35 mouse cellular contexts compared by ENCODE assay signal in genomic region chr2:126198971-126199370, GRCm38 (mm10). TPM values are rescaled to one million over a fixed set of nuclear protein-coding genes. Genes with fewer than 3 reads are reported as not detected.
A peak's percentile ranks its signal among the peaks of the same experiment; 100 is the strongest.
DNase-seq lines count a peak whose midpoint lies in the region; ATAC-seq lines count a peak whose summit lies in the region.
"Had no signal": no experiment of that assay in that cellular context is flagged by ENCODE, and none has a peak within 500 bp of the region (broad histone marks: within the 10 kb centered on the region; RNA-seq: fewer than 3 reads in every experiment).

No protein-coding gene starts in this region.

- no peaks in the 10 kb centered on the region for H3K36me3 ChIP-seq in heart, embryonic 11.5 days (ENCODE audit: control insufficient read depth, insufficient read depth, low read length)
- H3K36me3 ChIP-seq: hindbrain, embryonic 10.5 days; hindbrain, embryonic 15.5 days; kidney, embryonic 15.5 days; limb, embryonic 12.5 days; midbrain, embryonic 13.5 days; stomach, embryonic 15.5 days had no signal

- no peaks in the 10 kb centered on the region for H3K27me3 ChIP-seq in heart, embryonic 11.5 days (ENCODE audit: control insufficient read depth, insufficient read depth, low read length)
- H3K27me3 ChIP-seq: forebrain, embryonic 13.5 days; hindbrain, embryonic 15.5 days; kidney, embryonic 15.5 days; limb, embryonic 12.5 days; midbrain, embryonic 13.5 days; stomach, embryonic 15.5 days had no signal

- no peaks in the 10 kb centered on the region for H3K4me1 ChIP-seq in heart, embryonic 11.5 days (ENCODE audit: control insufficient read depth, insufficient read depth, low read length)
- H3K4me1 ChIP-seq: forebrain, embryonic 13.5 days; hindbrain, embryonic 10.5 days; hindbrain, embryonic 15.5 days; kidney, embryonic 15.5 days; limb, embryonic 12.5 days; midbrain, embryonic 13.5 days; stomach, embryonic 15.5 days had no signal

- DNase-seq in heart, adult 18-20 months, result peak; percentile 26 to 43
- peak; percentile 18 to 29 for DNase-seq in heart, postnatal 10 days
- peak; percentile 7 for DNase-seq in heart, postnatal 4 days
- DNase-seq in lung, postnatal 25 days (ENCODE audit: low spot score), result peak; percentile 32
- no peak for DNase-seq in spleen, postnatal 14 days (ENCODE audit: low spot score in 2 of 2)
- DNase-seq in spleen, postnatal 36 days (ENCODE audit: low spot score in 2 of 2), result no peak
- DNase-seq: adrenal gland, postnatal 10 days; cerebellum, adult 9-10 months; cerebellum, postnatal 36 days; gastrocnemius, postnatal 25 days; kidney, adult 11 months; kidney, postnatal 25 days had no signal

- H3K4me3 ChIP-seq in heart, embryonic 11.5 days (ENCODE audit: low read depth, low read length), result no peak overlapping the region
- H3K4me3 ChIP-seq: forebrain, embryonic 13.5 days; hindbrain, embryonic 10.5 days; hindbrain, embryonic 15.5 days; kidney, embryonic 15.5 days; limb, embryonic 12.5 days; midbrain, embryonic 13.5 days; stomach, embryonic 15.5 days had no signal

- no peak for ATAC-seq in heart, embryonic 11.5 days (replicated peaks; ENCODE audit: insufficient number of reproducible peaks, low FRiP score, low TSS enrichment)
- ATAC-seq: forebrain, embryonic 13.5 days; inflammation-experienced regulatory T-cells, adult 6 months; midbrain, embryonic 13.5 days; Patski had no signal

- H3K27ac ChIP-seq in heart, embryonic 11.5 days (ENCODE audit: low read depth, low read length), result no peak overlapping the region
- H3K27ac ChIP-seq: forebrain, embryonic 13.5 days; hindbrain, embryonic 10.5 days; hindbrain, embryonic 15.5 days; kidney, embryonic 15.5 days; limb, embryonic 12.5 days; macrophage; midbrain, embryonic 13.5 days; stomach, embryonic 15.5 days had no signal

- 74% methylated on average over 3 of the region's 3 CpGs for WGBS in heart, embryonic 11.5 days (ENCODE audit: insufficient replicate concordance)

- intact Hi-C loops in heart, postnatal 10 days (cut with DNase I), result no loop called here

- H3K9ac ChIP-seq in heart, embryonic 11.5 days (ENCODE audit: low read depth, low read length), result no peak overlapping the region
- H3K9ac ChIP-seq: forebrain, embryonic 13.5 days; hindbrain, embryonic 15.5 days; kidney, embryonic 15.5 days; limb, embryonic 12.5 days; midbrain, embryonic 13.5 days; stomach, embryonic 15.5 days had no signal

- H3K9me3 ChIP-seq in heart, embryonic 11.5 days (replicated peaks; ENCODE audit: control insufficient read depth, low read length), result no peaks in the 10 kb centered on the region
- H3K9me3 ChIP-seq: forebrain, embryonic 13.5 days; hindbrain, embryonic 10.5 days; hindbrain, embryonic 15.5 days; kidney, embryonic 15.5 days; limb, embryonic 12.5 days; midbrain, embryonic 13.5 days; stomach, embryonic 15.5 days had no signal

- H3K4me2 ChIP-seq in heart, embryonic 11.5 days, result no peak overlapping the region
- H3K4me2 ChIP-seq: forebrain, embryonic 13.5 days; hindbrain, embryonic 15.5 days; kidney, embryonic 15.5 days; limb, embryonic 12.5 days; midbrain, embryonic 13.5 days; stomach, embryonic 15.5 days had no signal

RNA-seq across cellular contexts. Expression of gene Gm17555, which starts 15.9 kb away (rescaled TPM):
- total RNA-seq in heart, adult 18-20 months (2021), result not detected
- not detected in 2 replicates for polyA plus RNA-seq in heart, embryonic 11.5 days (2014; fragmentation: Nextera tagmentation; extraction: Ambion mirVana)
- total RNA-seq in heart, postnatal 10 days (2021), result not detected
- total RNA-seq in heart, postnatal 4 days (2021), result not detected
- total RNA-seq: adrenal gland, postnatal 10 days; gastrocnemius, postnatal 25 days; layer of hippocampus, adult 18-20 months; layer of hippocampus, postnatal 10 days; left cerebral cortex, adult 18-20 months; left cerebral cortex, postnatal 14 days; liver, adult 2 months; megakaryocyte-erythroid progenitor cell, adult 5-6 weeks; MEL; monocyte, adult 5-6 weeks had no signal
- polyA plus RNA-seq: embryonic facial prominence, embryonic 11.5 days; forebrain, embryonic 13.5 days; heart, embryonic 14.5 days; hindbrain, embryonic 10.5 days; hindbrain, embryonic 15.5 days; inflammation-experienced regulatory T-cells, adult 6 months; kidney, embryonic 15.5 days; limb, embryonic 12.5 days; liver, adult 2 months; liver, embryonic 16.5 days; macrophage; midbrain, embryonic 13.5 days; neural tube, embryonic 14.5 days; Patski; stomach, embryonic 15.5 days had no signal

RNA-seq across cellular contexts. Expression of gene Dtwd1, which starts 47.0 kb away (rescaled TPM):
- total RNA-seq in heart, adult 18-20 months (2021), result 1 to 10 TPM; 5.4 to 6.6 TPM
- 20.1 and 20.6 TPM in 2 replicates for polyA plus RNA-seq in heart, embryonic 11.5 days (2014; fragmentation: Nextera tagmentation; extraction: Ambion mirVana)
- total RNA-seq in heart, postnatal 10 days (2021), result 1 to 10 TPM; 4.9 to 6.4 TPM
- 1 to 10 TPM; 6.1 to 6.3 TPM for total RNA-seq in heart, postnatal 4 days (2021)

RNA-seq across cellular contexts. Expression of gene Fam227b, which starts 47.2 kb away (rescaled TPM):
- under 1 TPM in 1 of 2 experiments, not detected in 1; 0.17 TPM for total RNA-seq in heart, adult 18-20 months (2021)
- polyA plus RNA-seq in heart, embryonic 11.5 days (2014; fragmentation: Nextera tagmentation; extraction: Ambion mirVana), result 0.10 TPM in 1 of 2 replicates, not detected in the other
- not detected for total RNA-seq in heart, postnatal 10 days (2021)
- not detected for total RNA-seq in heart, postnatal 4 days (2021)
- total RNA-seq: adrenal gland, postnatal 10 days; gastrocnemius, postnatal 25 days; liver, adult 2 months; megakaryocyte-erythroid progenitor cell, adult 5-6 weeks; MEL had no signal
- polyA plus RNA-seq: embryonic facial prominence, embryonic 11.5 days; forebrain, embryonic 13.5 days; hindbrain, embryonic 10.5 days; hindbrain, embryonic 15.5 days; kidney, embryonic 15.5 days; limb, embryonic 12.5 days; liver, adult 2 months; liver, embryonic 16.5 days; macrophage; midbrain, embryonic 13.5 days; neural tube, embryonic 14.5 days; Patski; stomach, embryonic 15.5 days had no signal

Comparison
In these comparisons a context has a peak if more than half of its experiments do, and no peak if none do; other contexts are left out.
1. DNase-seq: peak in heart, adult 18-20 months (2 of 2), heart, postnatal 10 days (2 of 2), heart, postnatal 4 days (single experiment) and lung, postnatal 25 days (single experiment); none in spleen, postnatal 14 days (0 of 2) and spleen, postnatal 36 days (0 of 2).